Mouse (Mus musculus) neural tube, embryonic 15.5 days (tissue): ENCODE data around the gene Klhl29. TPM values are rescaled to one million over a fixed set of nuclear protein-coding genes. Genes with fewer than 3 reads are reported as not detected.

Experiments used
- ATAC-seq: fragments of 200-750 bp; cut with Nextera tagmentation; 2 replicates; pipeline ENCODE4 v1.8.0; 2017; ENCODE audit warnings: mild to moderate bottlenecking, moderate TSS enrichment, moderate library complexity; ENCODE audit not compliant: low FRiP score
- H3K27ac ChIP-seq: fragments of 300-500 bp; sonication (generic); replicated peaks from 2 replicates; pipeline ENCODE4 v1.5.1; 2015; ENCODE audit warnings: mild to moderate bottlenecking, inconsistent platforms
- H3K27me3 ChIP-seq: fragments of 300-500 bp; sonication (generic); replicated peaks from 2 replicates; pipeline ENCODE4 v1.6.1; 2015; ENCODE audit warnings: inconsistent platforms
- H3K36me3 ChIP-seq: fragments of 300-500 bp; sonication (generic); 2 replicates; pipeline ENCODE4 v1.6.1; 2015; ENCODE audit warnings: inconsistent platforms
- H3K4me1 ChIP-seq: fragments of 300-500 bp; sonication (generic); 2 replicates; pipeline ENCODE4 v1.6.1; 2015; ENCODE audit warnings: inconsistent platforms
- H3K4me2 ChIP-seq: fragments of 300-500 bp; sonication (generic); 2 replicates; pipeline ENCODE4 v1.6.1; 2015; ENCODE audit warnings: inconsistent platforms, mild to moderate bottlenecking, moderate library complexity
- H3K4me3 ChIP-seq: fragments of 300-500 bp; sonication (generic); replicated peaks from 2 replicates; pipeline ENCODE4 v1.5.1; 2015; ENCODE audit warnings: mild to moderate bottlenecking, inconsistent platforms
- H3K9ac ChIP-seq: fragments of 300-500 bp; sonication (generic); replicated peaks from 2 replicates; pipeline ENCODE4 v1.6.1; 2015; ENCODE audit warnings: mild to moderate bottlenecking, inconsistent platforms
- H3K9me3 ChIP-seq: fragments of 300-500 bp; sonication (generic); replicated peaks from 2 replicates; pipeline ENCODE4 v1.6.1; 2016; ENCODE audit warnings: inconsistent platforms
- WGBS: fragments of 180-500 bp; shearing (Covaris S2); methylation state at CpG from one replicate; pipeline ENCODE4 v1.1.7; 2015; ENCODE audit warnings: mixed read lengths; 5-methylcytosine and 5-hydroxymethylcytosine counted together
- polyA plus RNA-seq: library from polyadenylated mRNA; unstranded; fragments of >200 nt; fragmentation: Nextera tagmentation; extraction: Ambion mirVana; gene quantifications from 2 replicates; pipeline ENCODE4 v1.2.1, GENCODE M21; 2015

The Klhl29 gene
- polyA plus RNA-seq, 1 experiment from 2014 or later, result 3.9 TPM

- no peak for ATAC-seq
- WGBS, result 89% methylated on average over 9 of the region's 9 CpGs
- Histone ChIP-seq H3K27me3 (no peaks in the 10 kb centered on the region), H3K9ac (no peak overlapping the region), H3K4me3 (no peak overlapping the region), H3K36me3 (no peaks in the 10 kb centered on the region), H3K9me3 (no peaks in the 10 kb centered on the region), H3K4me1 (peaks cover 8% of the 10 kb centered on the region), H3K4me2 (no peak overlapping the region), H3K27ac (no peak overlapping the region)
Observed at GRCm38 (mm10) chr12:5322444-5323087, 52.9 kb downstream of the Klhl29 start.

- no peak overlapping the region for H3K4me2 ChIP-seq
- no peak for ATAC-seq
- H3K27me3 ChIP-seq, result no peaks in the 10 kb centered on the region
- H3K4me1 ChIP-seq, result peaks cover 9% of the 10 kb centered on the region
- H3K27ac ChIP-seq, result no peak overlapping the region
- no peaks in the 10 kb centered on the region for H3K36me3 ChIP-seq
- no peak overlapping the region for H3K4me3 ChIP-seq
- 92% methylated on average over 3 of the region's 3 CpGs for WGBS
- no peak overlapping the region for H3K9ac ChIP-seq
- H3K9me3 ChIP-seq, result no peaks in the 10 kb centered on the region
Observed at GRCm38 (mm10) chr12:5321017-5321416, 54.5 kb downstream of the Klhl29 start.

DNA sequence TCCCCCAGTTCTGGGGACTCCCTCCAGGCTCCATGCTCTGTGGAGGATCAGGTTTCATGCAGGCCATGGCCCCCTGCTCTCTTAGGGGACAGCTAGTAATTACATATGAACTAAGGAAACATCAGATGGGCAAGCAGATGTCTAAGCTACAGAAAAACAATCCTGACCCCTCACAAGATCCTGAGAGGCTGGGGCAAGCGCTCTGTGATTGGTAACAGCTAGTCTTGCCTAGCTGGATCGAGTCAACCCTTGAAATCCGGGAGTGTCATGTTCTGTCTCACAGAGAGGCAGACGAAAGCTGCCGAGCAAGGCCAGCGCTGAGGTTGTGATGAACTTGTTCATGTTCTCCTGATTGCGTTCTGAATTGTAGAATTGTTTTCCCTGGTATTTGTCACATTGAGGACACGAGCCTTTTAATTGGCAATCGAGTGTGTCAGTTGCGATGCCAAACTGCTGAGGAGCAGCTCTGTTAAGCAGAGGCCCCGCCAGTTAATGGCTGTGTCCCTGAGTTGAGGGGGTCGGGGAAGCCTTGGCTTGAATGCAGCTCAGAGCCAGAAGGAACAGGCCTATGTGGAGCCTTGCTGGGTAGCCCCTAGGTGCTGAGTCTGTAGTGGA is 56.0 kb downstream of the Klhl29 start:
- Histone ChIP-seq H3K27ac (no peak overlapping the region), H3K9ac (no peak overlapping the region), H3K9me3 (no peaks in the 10 kb centered on the region), H3K36me3 (no peaks in the 10 kb centered on the region), H3K4me2 (no peak overlapping the region), H3K4me3 (no peak overlapping the region), H3K4me1 (peaks cover 9% of the 10 kb centered on the region), H3K27me3 (no peaks in the 10 kb centered on the region)
- WGBS, result 29% methylated on average over 12 of the region's 12 CpGs
- ATAC-seq, result no peak

DNA sequence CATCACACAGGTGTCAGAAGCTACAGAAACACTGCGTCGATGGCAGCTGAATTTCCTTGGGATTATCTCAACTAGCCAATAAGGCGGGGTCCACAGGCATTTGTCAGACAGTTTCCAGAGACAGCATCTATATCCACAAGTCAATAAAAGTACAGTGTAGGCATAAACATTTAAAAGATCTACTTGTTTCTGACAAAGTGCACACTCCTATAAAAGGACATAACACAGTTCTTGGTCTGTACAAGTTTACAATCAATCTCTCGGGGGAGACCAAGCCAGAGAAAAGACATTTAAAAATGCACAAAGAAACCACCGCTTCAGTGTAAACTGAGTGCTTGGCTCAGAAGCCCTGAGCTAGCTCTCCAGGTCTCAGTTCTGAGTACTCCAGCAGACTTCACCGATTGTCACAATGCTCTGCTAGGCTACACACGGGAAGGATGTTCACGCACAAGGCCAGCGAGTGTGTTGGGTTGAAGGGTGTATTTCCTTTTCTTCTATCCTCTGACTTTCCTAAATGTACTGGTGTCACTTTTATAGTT is 59.4 kb downstream of the Klhl29 start:
- 88% methylated on average over 9 of the region's 9 CpGs for WGBS
- H3K9ac ChIP-seq, result no peak overlapping the region
- no peak overlapping the region for H3K4me3 ChIP-seq
- no peaks in the 10 kb centered on the region for H3K27me3 ChIP-seq
- no peak for ATAC-seq
- H3K9me3 ChIP-seq, result no peaks in the 10 kb centered on the region
- peaks cover 9% of the 10 kb centered on the region for H3K4me1 ChIP-seq
- H3K4me2 ChIP-seq, result no peak overlapping the region
- no peak overlapping the region for H3K27ac ChIP-seq
- H3K36me3 ChIP-seq, result peaks cover 2% of the 10 kb centered on the region; the same call in 1 of the 2 replicates

- no peak overlapping the region for H3K9ac ChIP-seq
- no peaks in the 10 kb centered on the region for H3K9me3 ChIP-seq
- no peak overlapping the region for H3K4me3 ChIP-seq
- no peaks in the 10 kb centered on the region for H3K27me3 ChIP-seq
- no peak overlapping the region for H3K27ac ChIP-seq
- WGBS, result 85% methylated on average over 2 of the region's 2 CpGs
- H3K36me3 ChIP-seq, result peaks cover 4% of the 10 kb centered on the region; the same call in 1 of the 2 replicates
- ATAC-seq, result no peak
- 0 out of 2 replicates have a peak, but pooled peaks cover 2% of the 10 kb centered on the region for H3K4me1 ChIP-seq
- H3K4me2 ChIP-seq, result no peak overlapping the region
Observed at GRCm38 (mm10) chr12:5307923-5308322, 67.6 kb downstream of the Klhl29 start.

- no peak overlapping the region for H3K27ac ChIP-seq
- H3K27me3 ChIP-seq, result no peaks in the 10 kb centered on the region
- H3K36me3 ChIP-seq, result no peaks in the 10 kb centered on the region
- peaks cover 5% of the 10 kb centered on the region; the same call in 1 of the 2 replicates for H3K4me1 ChIP-seq
- no peak for ATAC-seq
- WGBS, result 48% methylated on average over 1 of the region's 1 CpGs
- no peak overlapping the region for H3K4me2 ChIP-seq
- no peaks in the 10 kb centered on the region for H3K9me3 ChIP-seq
- H3K4me3 ChIP-seq, result no peak overlapping the region
- no peak overlapping the region for H3K9ac ChIP-seq
Observed at GRCm38 (mm10) chr12:5305466-5305865, 70.0 kb downstream of the Klhl29 start.

GRCm38 (mm10) chr12:5303912-5304311 is 71.6 kb downstream of the Klhl29 start:
- no peak overlapping the region for H3K4me3 ChIP-seq
- no peaks in the 10 kb centered on the region for H3K36me3 ChIP-seq
- H3K4me2 ChIP-seq, result no peak overlapping the region
- H3K27me3 ChIP-seq, result no peaks in the 10 kb centered on the region
- H3K4me1 ChIP-seq, result peaks cover 16% of the 10 kb centered on the region; the same call in 1 of the 2 replicates
- WGBS, result 91% methylated on average over 5 of the region's 5 CpGs
- no peak for ATAC-seq
- H3K9ac ChIP-seq, result no peak overlapping the region
- no peak overlapping the region for H3K27ac ChIP-seq
- H3K9me3 ChIP-seq, result no peaks in the 10 kb centered on the region

GRCm38 (mm10) chr12:5303100-5303499 is 72.4 kb downstream of the Klhl29 start:
- 65% methylated on average over 4 of the region's 4 CpGs for WGBS
- Histone ChIP-seq H3K9ac (no peak overlapping the region), H3K4me2 (no peak overlapping the region), H3K27ac (no peak overlapping the region), H3K36me3 (no peaks in the 10 kb centered on the region), H3K4me3 (no peak overlapping the region), H3K4me1 (peaks cover 16% of the 10 kb centered on the region; the same call in 1 of the 2 replicates), H3K27me3 (no peaks in the 10 kb centered on the region), H3K9me3 (no peaks in the 10 kb centered on the region)
- ATAC-seq, result no peak

- no peak for ATAC-seq
- Histone ChIP-seq H3K9ac (no peak overlapping the region), H3K4me1 (peaks cover 16% of the 10 kb centered on the region; the same call in 1 of the 2 replicates), H3K9me3 (no peaks in the 10 kb centered on the region), H3K4me2 (no peak overlapping the region), H3K36me3 (no peaks in the 10 kb centered on the region), H3K27me3 (no peaks in the 10 kb centered on the region), H3K27ac (no peak overlapping the region), H3K4me3 (no peak overlapping the region)
- WGBS, result 66% methylated on average over 5 of the region's 5 CpGs
Observed at GRCm38 (mm10) chr12:5301841-5302240, 73.6 kb downstream of the Klhl29 start.

GRCm38 (mm10) chr12:5296422-5296821 is 79.1 kb downstream of the Klhl29 start:
- H3K27ac ChIP-seq, result no peak overlapping the region
- WGBS, result 80% methylated on average over 7 of the region's 7 CpGs
- H3K4me2 ChIP-seq, result no peak overlapping the region
- no peaks in the 10 kb centered on the region for H3K36me3 ChIP-seq
- H3K4me1 ChIP-seq, result peaks cover 13% of the 10 kb centered on the region; the same call in 1 of the 2 replicates
- no peak overlapping the region for H3K9ac ChIP-seq
- H3K4me3 ChIP-seq, result no peak overlapping the region
- ATAC-seq, result no peak
- no peaks in the 10 kb centered on the region for H3K27me3 ChIP-seq
- no peaks in the 10 kb centered on the region for H3K9me3 ChIP-seq

DNA sequence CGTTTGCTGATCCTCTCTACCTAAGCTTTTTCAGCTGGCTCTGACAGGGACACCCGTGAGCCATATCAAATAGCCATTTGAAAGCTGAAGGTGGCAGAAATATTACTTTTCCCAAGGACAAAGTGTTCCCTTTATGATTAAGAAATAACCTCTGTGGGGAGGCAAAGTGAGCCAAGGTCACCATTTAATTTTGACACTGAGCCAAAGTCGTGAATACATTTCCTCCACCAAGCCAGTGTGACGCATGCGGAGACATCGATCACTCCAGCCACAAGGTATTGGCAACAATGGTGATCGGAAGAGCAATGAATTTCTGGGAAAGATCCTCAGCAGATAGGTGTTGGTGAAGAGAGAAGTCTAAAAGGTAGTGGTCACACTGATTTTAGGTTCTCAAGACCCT is 83.2 kb downstream of the Klhl29 start:
- ATAC-seq, result no peak
- 79% methylated on average over 7 of the region's 7 CpGs for WGBS

DNA sequence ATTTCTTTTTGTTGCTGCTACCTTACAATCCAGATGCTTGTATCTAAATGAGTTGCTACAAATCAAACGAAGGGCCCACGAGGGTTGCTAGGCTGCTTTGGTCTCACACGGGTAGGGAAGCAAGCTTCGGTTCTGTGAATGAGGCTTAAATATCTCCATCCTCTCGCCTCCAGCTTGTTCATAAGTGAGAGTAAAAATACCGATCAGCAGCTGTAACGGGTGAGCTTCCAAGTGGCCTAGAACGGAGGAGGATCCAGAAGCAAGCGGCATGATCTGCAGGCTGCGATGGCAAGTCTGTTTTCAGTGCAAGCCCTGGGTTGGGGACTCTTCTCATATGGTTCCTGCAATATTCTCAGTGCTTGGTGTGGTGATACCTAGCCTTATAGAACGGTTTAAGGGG is 89.9 kb downstream of the Klhl29 start:
- Histone ChIP-seq H3K27me3 (no peaks in the 10 kb centered on the region), H3K4me2 (no peak overlapping the region), H3K9me3 (no peaks in the 10 kb centered on the region), H3K4me1 (peaks cover 24% of the 10 kb centered on the region), H3K36me3 (no peaks in the 10 kb centered on the region), H3K9ac (no peak overlapping the region), H3K27ac (peak overlapping the region; percentile 67), H3K4me3 (no peak overlapping the region)
- no peak for ATAC-seq
- 56% methylated on average over 11 of the region's 11 CpGs for WGBS

More for the DNA sequence above, 83.2 kb downstream of the Klhl29 start:
- Histone ChIP-seq H3K27ac (no peak overlapping the region), H3K36me3 (no peaks in the 10 kb centered on the region), H3K9ac (no peak overlapping the region), H3K4me2 (no peak overlapping the region), H3K9me3 (no peaks in the 10 kb centered on the region), H3K4me1 (no peaks in the 10 kb centered on the region), H3K27me3 (no peaks in the 10 kb centered on the region), H3K4me3 (no peak overlapping the region)
